Mouse (Mus musculus) CD4-positive naive resting alpha-beta T cell, adult 57 days (primary cell): Measurements from ENCODE around the gene Rem1. TPM values are rescaled to one million over a fixed set of nuclear protein-coding genes. Genes with fewer than 3 reads are reported as not detected.

Source experiments
- total RNA-seq: library from RNA; stranded (reverse); gene quantifications from one replicate; pipeline ENCODE4 v1.2.4, GENCODE M21; 2023

Gene Rem1
- not detected for total RNA-seq

DNA sequence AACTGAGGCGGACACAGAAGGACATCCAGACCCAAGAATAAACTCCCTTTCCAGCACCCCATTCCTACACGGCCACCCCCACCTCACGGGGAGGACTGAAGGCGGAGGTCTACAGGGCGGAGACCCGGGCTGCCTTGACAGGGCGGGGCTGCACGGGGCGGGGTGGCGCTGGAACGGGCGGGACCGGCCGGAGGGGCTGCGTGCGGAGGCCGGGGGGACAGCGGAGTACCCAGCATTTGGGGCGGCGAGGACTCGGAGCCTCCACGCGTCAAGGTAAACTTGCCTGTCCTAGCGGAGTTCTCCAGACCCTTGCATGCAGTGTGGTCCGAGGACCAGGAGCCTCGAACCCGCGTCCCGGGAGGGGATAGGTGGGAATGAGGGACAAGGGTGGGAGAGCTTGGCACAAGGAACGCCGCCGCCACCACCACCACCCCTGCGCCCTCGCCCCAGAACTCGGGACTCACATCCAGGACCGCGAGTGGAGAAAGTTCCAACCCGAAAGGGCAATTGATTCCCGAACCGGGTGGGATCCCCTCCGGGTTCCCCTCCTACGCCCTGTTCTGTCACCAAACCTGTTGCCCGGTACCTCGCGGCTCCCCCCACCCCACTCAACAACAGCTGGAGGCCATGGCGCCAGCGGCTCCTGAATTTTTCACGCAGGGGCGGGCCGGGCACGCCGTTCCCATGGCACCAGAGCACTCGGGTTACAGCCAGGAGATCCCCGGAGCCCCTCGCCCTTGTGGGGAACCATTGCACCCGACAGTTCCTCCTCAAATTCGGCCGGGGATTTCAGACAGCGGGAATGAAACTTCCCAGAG lies at the start of gene Rem1:
Rem1 (plus strand) TSS at position 178 of the 818 bp plus-strand sequence.

DNA sequence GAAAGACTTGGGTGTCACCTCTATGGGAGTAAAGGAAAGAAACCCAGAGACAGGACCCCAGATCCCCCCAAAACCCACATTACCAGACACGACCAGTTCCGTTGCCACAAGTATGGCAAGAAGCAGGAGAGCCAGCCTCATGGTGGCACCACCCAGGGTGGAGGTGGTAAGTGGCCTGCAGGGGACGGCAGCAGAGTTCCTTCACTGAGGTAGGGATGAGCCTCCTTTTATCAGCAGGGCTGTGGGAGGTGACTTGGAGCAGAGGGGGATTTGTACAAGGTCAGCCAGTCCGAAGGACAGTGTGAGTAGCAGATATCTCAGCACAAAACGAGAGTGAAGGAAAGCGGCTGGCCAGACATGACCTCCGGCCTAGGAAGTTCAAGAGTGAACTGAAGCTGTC lies 46.6 kb upstream of the Rem1 start, which contains the start of gene Defb19:
Defb19 (minus strand) TSS at position 206 of the 400 bp plus-strand sequence.

DNA sequence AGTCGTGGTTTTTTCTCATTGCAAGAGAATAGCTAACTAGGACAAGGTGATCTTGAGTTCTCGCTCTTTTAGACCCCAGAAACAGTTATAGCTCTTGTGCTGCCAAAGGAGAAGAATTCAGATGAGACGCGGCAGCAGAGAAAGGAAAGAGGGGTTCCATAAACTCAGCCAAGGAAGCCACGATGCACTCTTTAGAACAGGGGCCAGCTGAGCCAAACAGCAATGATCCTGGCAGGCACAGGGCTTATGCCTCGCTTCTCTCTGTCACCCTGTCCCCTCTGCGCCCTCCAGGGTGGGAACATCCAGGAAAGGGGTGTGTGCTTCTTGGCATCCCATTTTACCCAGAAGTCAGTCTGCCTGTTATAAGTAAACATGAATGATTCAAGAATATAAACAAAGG lies 27.5 kb upstream of the Rem1 start, which contains the start of gene Defb45:
Defb45 (minus strand) TSS at position 101 of the 400 bp plus-strand sequence.

DNA sequence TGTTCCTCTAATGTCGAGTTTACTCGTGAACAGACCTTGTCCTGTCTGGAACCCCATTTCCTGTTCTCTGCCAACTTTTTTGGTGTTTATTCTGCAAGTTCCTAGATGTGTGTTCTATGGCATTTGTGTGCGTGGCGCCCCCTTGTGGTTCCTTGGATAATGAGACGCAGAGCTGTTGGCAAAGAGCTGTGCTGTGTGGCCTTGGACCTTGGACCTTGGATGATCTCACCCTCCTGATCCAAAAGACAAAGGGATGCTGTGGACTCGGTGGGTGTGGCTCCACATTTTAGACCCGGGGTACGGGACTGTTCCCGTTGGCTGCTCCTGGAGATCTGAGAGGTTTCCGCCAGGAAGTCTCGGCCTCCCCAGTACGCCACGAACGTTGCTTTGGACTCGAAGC lies 22.7 kb upstream of the Rem1 start, which contains the start of gene Defb36:
Defb36 (plus strand) TSS at position 271 of the 400 bp plus-strand sequence.

DNA sequence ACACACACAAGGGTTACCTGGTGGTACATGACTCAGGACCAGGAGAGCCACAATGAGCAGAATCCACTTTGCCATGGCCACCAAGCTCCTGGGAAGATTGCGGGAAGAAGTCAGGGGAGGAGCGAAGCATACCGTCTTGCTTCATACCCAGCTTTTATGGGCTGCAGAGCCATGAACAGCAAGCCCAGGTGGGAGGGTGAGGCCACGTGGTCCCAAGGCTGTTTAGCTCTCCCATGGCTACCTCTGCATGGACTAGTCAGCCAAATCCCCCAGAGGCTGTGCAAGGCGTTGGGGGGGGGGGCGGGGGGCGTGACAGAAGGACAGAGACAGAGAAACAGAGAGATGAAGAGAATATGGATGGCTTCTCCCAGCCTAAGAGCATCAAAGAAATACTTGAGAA lies 3.8 kb upstream of the Rem1 start, which contains the start of gene Defb25:
Defb25 (minus strand) TSS at position 101 of the 400 bp plus-strand sequence.

DNA sequence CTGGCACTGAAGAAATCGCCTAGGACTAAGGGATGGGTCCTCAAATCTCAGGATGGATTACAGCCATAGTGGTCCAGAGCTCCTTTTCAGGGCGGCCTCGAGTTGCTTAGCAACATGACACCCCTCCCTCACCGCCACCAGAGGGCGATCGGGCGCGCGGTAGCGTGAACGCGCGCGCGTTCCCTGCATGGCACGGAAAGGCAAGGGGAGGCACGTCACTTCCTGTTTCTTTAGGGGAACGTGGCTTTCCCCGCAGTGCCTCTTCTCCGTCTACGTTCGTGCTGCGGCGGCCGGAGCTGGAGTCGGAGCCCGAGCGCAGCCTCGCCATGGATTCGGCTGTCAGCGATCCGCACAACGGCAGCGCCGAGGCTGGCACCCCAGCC lies 42.5 kb downstream of the Rem1 start, which contains the start of gene H13:
H13 (plus strand) TSS at position 206 of the 383 bp plus-strand sequence.

Other genes with a start within 250 kb of the Rem1 start
- 0.80 TPM for gene Sox12, start 228.9 kb upstream of the Rem1 start, total RNA-seq
- gene Zcchc3, start 211.9 kb upstream of the Rem1 start, total RNA-seq, result 1.0 TPM
- gene 6820408C15Rik, start 211.4 kb upstream of the Rem1 start, total RNA-seq, result not detected
- gene Defb23, start 162.3 kb upstream of the Rem1 start, total RNA-seq, result not detected
- not detected for gene Defb20, start 149.9 kb upstream of the Rem1 start, total RNA-seq
- not detected for gene Defb22, start 136.8 kb upstream of the Rem1 start, total RNA-seq
- not detected for gene Defb26, start 115.3 kb upstream of the Rem1 start, total RNA-seq
- not detected for gene Defb28, start 108.7 kb upstream of the Rem1 start, total RNA-seq
- gene Defb29, start 86.9 kb upstream of the Rem1 start, total RNA-seq, result not detected
- not detected for gene Gm17416, start 57.6 kb upstream of the Rem1 start, total RNA-seq
- gene Defb21, start 54.2 kb upstream of the Rem1 start, total RNA-seq, result not detected
- not detected for gene Defb19, start 46.6 kb upstream of the Rem1 start, total RNA-seq
- gene Defb45, start 27.6 kb upstream of the Rem1 start, total RNA-seq, result not detected
- not detected for gene Defb36, start 22.6 kb upstream of the Rem1 start, total RNA-seq
- gene Defb25, start 3.9 kb upstream of the Rem1 start, total RNA-seq, result not detected
- 151 TPM for gene H13, start 42.5 kb downstream of the Rem1 start, total RNA-seq
- 28.4 TPM for gene Mcts2, start 60.1 kb downstream of the Rem1 start, total RNA-seq
- 2.8 TPM for gene Id1, start 109.3 kb downstream of the Rem1 start, total RNA-seq
- not detected for gene Cox4i2, start 127.2 kb downstream of the Rem1 start, total RNA-seq
- 22.7 TPM for gene Bcl2l1, start 204.8 kb downstream of the Rem1 start, total RNA-seq
- gene Tpx2, start 221.0 kb downstream of the Rem1 start, total RNA-seq, result 0.30 TPM